Mouse (Mus musculus): Measurements from ENCODE around the gene Tcstv3.
"Not testable (repeated sequence)": the region's sequence is repeated elsewhere in the genome, so short reads cannot be mapped to it uniquely, and the experiment has no call there.

The Tcstv3 gene

GRCm38 (mm10) chr13:120316578-120316977, at the start of gene Tcstv3:
Gene Tcstv3, plus strand, starts transcription at chr13:120316878.
- DNase-seq (ENCODE audit: low spot score): not testable (repeated sequence)

- DNase-seq (ENCODE audit: low spot score): not testable (repeated sequence)
These were observed 38.8 kb upstream of the Tcstv3 start for GRCm38 (mm10) chr13:120277837-120278236.

GRCm38 (mm10) chr13:120278784-120279183, 37.9 kb upstream of the Tcstv3 start:
- DNase-seq (ENCODE audit: low spot score): no peak

GRCm38 (mm10) chr13:120299324-120299894, 17.3 kb upstream of the Tcstv3 start:
- DNase-seq (ENCODE audit: low spot score): no peak

- no peak for DNase-seq (ENCODE audit: low spot score)
These were observed 16.7 kb upstream of the Tcstv3 start, which contains the start of gene BC147527 for GRCm38 (mm10) chr13:120299991-120300442. Gene BC147527, plus strand, starts transcription at chr13:120300392.

- no peak for DNase-seq (ENCODE audit: low spot score)
These were observed 15.8 kb upstream of the Tcstv3 start for GRCm38 (mm10) chr13:120300853-120301252.

GRCm38 (mm10) chr13:120310749-120311148, 5.9 kb upstream of the Tcstv3 start:
- no peak for DNase-seq (ENCODE audit: low spot score)

GRCm38 (mm10) chr13:120313584-120313983, 3.1 kb upstream of the Tcstv3 start:
- no peak for DNase-seq (ENCODE audit: low spot score)

GRCm38 (mm10) chr13:120320183-120320582, 3.5 kb downstream of the Tcstv3 start:
- no peak for DNase-seq (ENCODE audit: low spot score)

GRCm38 (mm10) chr13:120320721-120321120, 4.0 kb downstream of the Tcstv3 start:
- DNase-seq (ENCODE audit: low spot score): no peak
